Mouse (Mus musculus) midbrain, embryonic 12.5 days (tissue): ENCODE measurements around the gene Gm20388. TPM values are rescaled to one million over a fixed set of nuclear protein-coding genes. Genes with fewer than 3 reads are reported as not detected.

Source experiments
- ATAC-seq: fragments of 200-750 bp; cut with Nextera tagmentation; 2 replicates; pipeline ENCODE4 v1.8.0; 2017; ENCODE audit warnings: low read depth, moderate TSS enrichment, moderate library complexity; ENCODE audit not compliant: low FRiP score
- H3K27ac ChIP-seq: fragments of 300-500 bp; sonication (generic); replicated peaks from 2 replicates; pipeline ENCODE4 v1.5.1; 2016; ENCODE audit warnings: mild to moderate bottlenecking
- H3K27me3 ChIP-seq: fragments of 300-500 bp; sonication (generic); 2 replicates; pipeline ENCODE4 v1.6.1; 2016; ENCODE audit warnings: mild to moderate bottlenecking
- H3K36me3 ChIP-seq: fragments of 300-500 bp; sonication (generic); 2 replicates; pipeline ENCODE4 v1.6.1; 2016
- H3K4me1 ChIP-seq: fragments of 300-500 bp; sonication (generic); 2 replicates; pipeline ENCODE4 v1.6.1; 2016
- H3K4me2 ChIP-seq: fragments of 300-500 bp; sonication (generic); replicated peaks from 2 replicates; pipeline ENCODE4 v1.6.1; 2016; ENCODE audit warnings: mild to moderate bottlenecking, moderate library complexity
- H3K4me3 ChIP-seq: fragments of 300-500 bp; sonication (generic); 2 replicates; pipeline ENCODE4 v1.5.1; 2016; ENCODE audit warnings: mild to moderate bottlenecking
- H3K9ac ChIP-seq: fragments of 300-500 bp; sonication (generic); replicated peaks from 2 replicates; pipeline ENCODE4 v1.6.1; 2016; ENCODE audit warnings: mild to moderate bottlenecking, moderate library complexity
- H3K9me3 ChIP-seq: fragments of 300-500 bp; sonication (generic); 2 replicates; pipeline ENCODE4 v1.6.1; 2016; ENCODE audit warnings: mild to moderate bottlenecking
- WGBS: fragments of 180-500 bp; shearing (Covaris S2); methylation state at CpG from one replicate; pipeline ENCODE4 v1.1.7; 2016; 5-methylcytosine and 5-hydroxymethylcytosine counted together
- polyA plus RNA-seq: library from polyadenylated mRNA; unstranded; fragments of >200 nt; fragmentation: Nextera tagmentation; extraction: Ambion mirVana; gene quantifications from 2 replicates; pipeline ENCODE4 v1.2.1, GENCODE M21; 2016

Gene Gm20388
- polyA plus RNA-seq, 1 experiment from 2014 or later = not detected

DNA sequence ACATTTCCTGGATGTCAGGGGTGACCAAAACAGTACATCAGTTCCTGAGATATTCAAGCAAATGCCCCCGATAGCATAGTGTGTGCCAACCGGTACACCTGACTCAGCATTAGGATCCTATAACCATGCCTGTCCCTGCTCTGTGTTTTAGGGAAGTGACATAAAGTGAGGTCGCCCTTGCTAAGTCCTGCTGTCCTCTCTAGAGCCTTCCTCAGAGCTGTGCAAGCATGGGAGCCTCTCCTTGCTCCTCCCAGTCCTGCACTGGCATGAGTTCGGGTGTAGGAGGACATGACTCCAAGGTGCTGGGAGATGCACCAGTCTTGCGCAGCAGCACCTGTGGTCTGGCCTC, 251.7 kb downstream of the Gm20388 start:
- peaks cover 12% of the 10 kb centered on the region; the same call in 1 of the 2 replicates for H3K27me3 ChIP-seq
- H3K4me3 ChIP-seq = no peak overlapping the region
- no peaks in the 10 kb centered on the region for H3K9me3 ChIP-seq
- H3K4me2 ChIP-seq = no peak overlapping the region
- 82% methylated on average over 5 of the region's 5 CpGs for WGBS
- H3K27ac ChIP-seq = no peak overlapping the region
- no peak overlapping the region for H3K9ac ChIP-seq
- no peaks in the 10 kb centered on the region for H3K36me3 ChIP-seq
- H3K4me1 ChIP-seq = peaks cover 14% of the 10 kb centered on the region
- no peak for ATAC-seq

GRCm38 (mm10) chr8:120163376-120163775, 252.7 kb downstream of the Gm20388 start:
- H3K4me1 ChIP-seq = peaks cover 24% of the 10 kb centered on the region
- no peak overlapping the region for H3K9ac ChIP-seq
- no peak overlapping the region for H3K4me3 ChIP-seq
- H3K27ac ChIP-seq = no peak overlapping the region
- H3K4me2 ChIP-seq = no peak overlapping the region
- no peaks in the 10 kb centered on the region for H3K36me3 ChIP-seq
- WGBS = 74% methylated on average over 8 of the region's 8 CpGs
- H3K9me3 ChIP-seq = no peaks in the 10 kb centered on the region
- peaks cover 20% of the 10 kb centered on the region; the same call in 1 of the 2 replicates for H3K27me3 ChIP-seq
- no peak for ATAC-seq

DNA sequence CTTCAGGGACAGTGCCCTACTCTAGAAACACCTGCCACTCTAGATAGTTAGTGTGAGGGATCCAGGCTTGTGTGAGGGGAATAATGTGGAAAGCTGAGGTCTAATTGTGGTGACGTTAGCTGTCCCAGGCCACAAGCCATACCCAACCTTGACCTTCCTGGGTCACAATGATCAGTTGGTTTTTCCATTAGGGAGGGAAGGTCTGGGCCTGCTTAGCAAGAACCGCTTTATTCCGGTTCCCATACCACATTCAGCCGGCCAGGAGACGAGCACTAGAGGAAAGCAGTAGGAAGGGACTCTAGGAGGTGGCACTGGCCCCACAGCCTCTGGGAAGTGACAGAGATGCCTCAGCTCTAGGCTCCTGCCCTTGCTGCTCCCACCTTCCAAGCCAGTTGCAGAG, 253.4 kb downstream of the Gm20388 start:
- ATAC-seq = no peak
- no peak overlapping the region for H3K4me2 ChIP-seq
- H3K4me3 ChIP-seq = no peak overlapping the region
- H3K27me3 ChIP-seq = peaks cover 27% of the 10 kb centered on the region; the same call in 1 of the 2 replicates
- no peaks in the 10 kb centered on the region for H3K9me3 ChIP-seq
- no peaks in the 10 kb centered on the region for H3K36me3 ChIP-seq
- 88% methylated on average over 5 of the region's 5 CpGs for WGBS
- peaks cover 20% of the 10 kb centered on the region for H3K4me1 ChIP-seq
- H3K27ac ChIP-seq = no peak overlapping the region
- no peak overlapping the region for H3K9ac ChIP-seq

- no peak overlapping the region for H3K9ac ChIP-seq
- H3K9me3 ChIP-seq = no peaks in the 10 kb centered on the region
- WGBS = 90% methylated on average over 8 of the region's 8 CpGs
- H3K4me3 ChIP-seq = no peak overlapping the region
- no peak overlapping the region for H3K4me2 ChIP-seq
- H3K27me3 ChIP-seq = peaks cover 28% of the 10 kb centered on the region
- no peaks in the 10 kb centered on the region for H3K36me3 ChIP-seq
- no peak for ATAC-seq
- no peak overlapping the region for H3K27ac ChIP-seq
- H3K4me1 ChIP-seq = peaks cover 14% of the 10 kb centered on the region
Observed at GRCm38 (mm10) chr8:120167136-120167535, 256.5 kb downstream of the Gm20388 start.

DNA sequence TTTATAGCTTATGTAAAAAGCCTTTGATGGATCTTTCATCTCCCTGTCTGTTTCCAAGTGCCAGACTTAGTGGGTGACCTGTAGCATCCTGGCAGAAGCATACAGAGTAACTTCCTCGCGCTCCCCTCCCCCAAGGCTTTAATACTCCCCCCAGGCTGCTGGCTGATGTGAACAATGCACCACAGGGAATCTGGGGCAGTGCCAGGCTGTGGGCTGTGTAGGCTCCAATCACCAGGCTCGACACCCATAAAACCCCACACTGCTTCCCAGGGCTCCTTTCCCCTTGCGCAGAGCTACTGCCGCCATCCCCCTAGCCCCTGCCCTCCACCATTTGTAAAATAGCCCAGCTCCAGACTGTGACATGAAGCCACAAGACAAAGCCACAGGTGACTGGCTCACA, 257.2 kb downstream of the Gm20388 start:
- Histone ChIP-seq H3K27me3 (peaks cover 28% of the 10 kb centered on the region), H3K4me2 (no peak overlapping the region), H3K4me1 (peaks cover 14% of the 10 kb centered on the region), H3K36me3 (no peaks in the 10 kb centered on the region), H3K9me3 (no peaks in the 10 kb centered on the region), H3K27ac (no peak overlapping the region), H3K4me3 (no peak overlapping the region), H3K9ac (no peak overlapping the region)
- WGBS = 20% methylated on average over 5 of the region's 5 CpGs
- ATAC-seq = no peak

GRCm38 (mm10) chr8:120169119-120169518, 258.5 kb downstream of the Gm20388 start:
- Histone ChIP-seq H3K4me1 (peaks cover 14% of the 10 kb centered on the region), H3K4me2 (no peak overlapping the region), H3K9ac (no peak overlapping the region), H3K9me3 (no peaks in the 10 kb centered on the region), H3K36me3 (no peaks in the 10 kb centered on the region), H3K4me3 (no peak overlapping the region), H3K27ac (no peak overlapping the region), H3K27me3 (peaks cover 31% of the 10 kb centered on the region)
- no peak for ATAC-seq
- WGBS = 30% methylated on average over 8 of the region's 8 CpGs

- no peak overlapping the region for H3K4me3 ChIP-seq
- peaks cover 49% of the 10 kb centered on the region for H3K27me3 ChIP-seq
- no peaks in the 10 kb centered on the region for H3K9me3 ChIP-seq
- H3K36me3 ChIP-seq = no peaks in the 10 kb centered on the region
- WGBS = 85% methylated on average over 1 of the region's 1 CpGs
- H3K9ac ChIP-seq = no peak overlapping the region
- peaks cover 29% of the 10 kb centered on the region for H3K4me1 ChIP-seq
- no peak overlapping the region for H3K27ac ChIP-seq
- no peak overlapping the region for H3K4me2 ChIP-seq
- ATAC-seq = no peak
Observed at GRCm38 (mm10) chr8:120173195-120173594, 262.6 kb downstream of the Gm20388 start.

DNA sequence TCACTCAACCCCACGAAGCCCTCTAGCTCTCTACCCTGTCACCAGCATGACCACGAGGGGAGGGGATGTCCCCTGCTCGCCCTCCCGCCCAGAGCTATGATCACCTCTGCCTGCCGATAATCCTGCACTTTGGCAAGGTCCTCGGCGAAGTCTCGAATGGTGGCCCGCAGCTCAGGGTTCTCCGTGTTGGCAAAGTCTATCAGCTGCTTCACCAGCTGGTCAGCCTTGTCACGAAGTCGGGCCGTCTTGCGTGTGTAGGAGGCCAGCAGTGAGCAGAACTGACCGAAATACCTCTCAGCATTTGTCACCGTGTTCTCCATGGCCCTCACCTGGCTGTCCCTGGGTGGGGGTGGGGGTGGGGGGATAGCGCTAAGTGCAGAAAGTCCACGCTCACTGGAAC, 264.0 kb downstream of the Gm20388 start:
- Histone ChIP-seq H3K27ac (no peak overlapping the region), H3K36me3 (no peaks in the 10 kb centered on the region), H3K4me3 (no peak overlapping the region), H3K4me2 (no peak overlapping the region), H3K9ac (no peak overlapping the region), H3K4me1 (peaks cover 41% of the 10 kb centered on the region), H3K27me3 (peaks cover 42% of the 10 kb centered on the region), H3K9me3 (no peaks in the 10 kb centered on the region)
- 56% methylated on average over 18 of the region's 18 CpGs for WGBS
- ATAC-seq = no peak

DNA sequence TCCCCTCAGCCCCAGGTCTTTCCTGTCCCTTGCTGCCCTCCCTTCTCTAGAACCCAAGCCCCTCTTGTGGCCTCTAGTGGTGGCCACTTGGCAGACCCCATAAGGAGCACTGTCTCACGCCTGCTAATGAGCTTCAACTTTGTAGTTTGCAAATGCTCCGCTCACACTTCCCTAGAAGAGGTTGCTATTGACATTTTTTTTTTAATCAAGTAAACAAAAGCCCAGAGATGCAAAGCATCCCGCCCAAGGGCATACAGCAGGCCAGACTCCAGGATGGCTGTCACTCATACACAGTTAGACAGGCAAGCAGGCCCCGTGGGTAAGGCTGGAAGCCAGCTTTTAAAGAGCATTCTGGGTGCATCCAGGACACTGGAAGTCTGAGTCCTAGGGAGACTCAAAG, 266.0 kb downstream of the Gm20388 start:
- H3K4me1 ChIP-seq = peaks cover 48% of the 10 kb centered on the region
- H3K4me3 ChIP-seq = no peak overlapping the region
- WGBS = 8% methylated on average over 4 of the region's 4 CpGs
- H3K27ac ChIP-seq = peak overlapping the region; percentile 97
- no peaks in the 10 kb centered on the region for H3K9me3 ChIP-seq
- peaks cover 44% of the 10 kb centered on the region for H3K27me3 ChIP-seq
- H3K36me3 ChIP-seq = no peaks in the 10 kb centered on the region
- H3K9ac ChIP-seq = 0 out of 2 replicates have a peak overlapping the region, but pooled peaks have one; percentile 34
- peak overlapping the region; percentile 59 for H3K4me2 ChIP-seq
- no peak for ATAC-seq

- peak; percentile 93 for ATAC-seq
- Histone ChIP-seq H3K27me3 (peaks cover 38% of the 10 kb centered on the region), H3K4me2 (peak within 1 kb of the TSS; percentile 59), H3K4me3 (peak within 1 kb of the TSS; percentile 29), H3K9me3 (no peaks in the 10 kb centered on the region), H3K4me1 (peaks cover 48% of the 10 kb centered on the region), H3K36me3 (no peaks in the 10 kb centered on the region), H3K27ac (peak within 1 kb of the TSS; percentile 97), H3K9ac (peak within 1 kb of the TSS; percentile 34)
- WGBS = under 1% methylated on average over 18 of the region's 26 CpGs
Observed at GRCm38 (mm10) chr8:120177318-120178123, 266.9 kb downstream of the Gm20388 start, which contains the start of gene Fam92b. Gene Fam92b, minus strand, starts transcription at chr8:120177466.

- H3K4me2 ChIP-seq = peak overlapping the region; percentile 59
- H3K4me1 ChIP-seq = peaks cover 48% of the 10 kb centered on the region
- WGBS = 2% methylated on average over 10 of the region's 10 CpGs
- peaks cover 38% of the 10 kb centered on the region for H3K27me3 ChIP-seq
- no peak for ATAC-seq
- peak overlapping the region; percentile 17; the same call in 1 of the 2 replicates for H3K9ac ChIP-seq
- no peaks in the 10 kb centered on the region for H3K9me3 ChIP-seq
- H3K27ac ChIP-seq = peak overlapping the region; percentile 97
- H3K36me3 ChIP-seq = no peaks in the 10 kb centered on the region
- peak overlapping the region; percentile 29; the same call in 1 of the 2 replicates for H3K4me3 ChIP-seq
Observed at GRCm38 (mm10) chr8:120178124-120178514, 267.5 kb downstream of the Gm20388 start.

- ATAC-seq = peak; percentile 24; the same call in 1 of the 2 replicates
- Histone ChIP-seq H3K27me3 (peaks cover 37% of the 10 kb centered on the region), H3K4me1 (peaks cover 50% of the 10 kb centered on the region), H3K4me3 (no peak overlapping the region), H3K9ac (peak overlapping the region; percentile 46; the same call in 1 of the 2 replicates), H3K4me2 (peak overlapping the region; percentile 37), H3K9me3 (no peaks in the 10 kb centered on the region), H3K36me3 (no peaks in the 10 kb centered on the region), H3K27ac (peak overlapping the region; percentile 52)
- 0% methylated on average over 10 of the region's 10 CpGs for WGBS
Observed at GRCm38 (mm10) chr8:120179027-120179431, 268.4 kb downstream of the Gm20388 start.
